Mouse (Mus musculus): ENCODE measurements at regions not wholly inside any gene's neighbourhood (a gene's known extent, or its start where the extent isn't known, plus 50 kb on each side); places are given as distances from the start of the nearest gene placed in this dataset.

DNA sequence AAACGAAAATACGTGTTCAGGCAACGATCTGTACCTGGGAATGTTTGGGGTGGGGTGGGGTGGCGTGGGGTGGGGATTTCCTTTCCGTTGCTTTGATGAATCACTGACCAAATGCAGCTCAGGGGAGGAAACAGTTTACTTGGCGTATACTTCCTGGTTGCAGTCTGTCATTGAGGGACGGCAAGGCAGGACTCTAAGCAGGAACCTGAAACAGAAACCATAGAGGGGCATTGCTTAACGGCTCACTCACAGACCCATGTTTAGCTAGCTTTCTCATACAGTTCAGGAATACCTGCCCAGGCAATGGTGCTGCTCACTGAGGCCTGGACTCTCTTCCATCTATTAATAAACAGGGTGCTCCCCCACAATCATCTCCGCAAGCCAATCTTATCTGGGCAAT is 55.1 kb upstream of the Smox start:
- WGBS = 79% methylated on average over 9 of the region's 9 CpGs
- H3K9me3 ChIP-seq = no peaks in the 10 kb centered on the region
- no peak for ATAC-seq (ENCODE audit: insufficient number of reproducible peaks, insufficient read depth, low FRiP score, low TSS enrichment, low read depth)
- no peak overlapping the region for H3K4me2 ChIP-seq
- no peaks in the 10 kb centered on the region for H3K36me3 ChIP-seq
- no peak overlapping the region for H3K9ac ChIP-seq (replicated peaks)
- no peak overlapping the region for H3K27ac ChIP-seq
- H3K4me3 ChIP-seq (replicated peaks) = no peak overlapping the region
- H3K4me1 ChIP-seq (replicated peaks) = no peaks in the 10 kb centered on the region
- H3K27me3 ChIP-seq = no peaks in the 10 kb centered on the region

DNA sequence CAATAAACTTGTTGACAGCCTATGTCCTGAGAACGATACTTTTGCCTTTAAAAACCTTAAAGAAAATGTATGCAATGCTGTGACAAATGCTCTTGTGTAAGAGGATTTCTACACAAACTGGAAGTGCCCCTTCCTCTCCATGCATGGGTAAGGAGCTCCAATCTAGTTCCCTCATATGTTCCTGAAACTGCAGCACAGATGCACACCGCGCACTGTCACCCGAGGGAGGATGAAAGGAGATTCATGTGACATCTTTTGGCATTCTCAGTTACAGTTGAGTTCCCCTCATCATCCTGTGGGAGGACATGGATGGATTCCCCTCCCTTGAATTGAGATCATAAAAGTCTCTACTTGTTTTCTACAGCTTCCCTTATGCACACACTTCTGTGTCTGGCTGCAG is 60.8 kb upstream of the Smox start:
- no peak overlapping the region for H3K4me3 ChIP-seq (replicated peaks)
- no peak for ATAC-seq (ENCODE audit: insufficient number of reproducible peaks, insufficient read depth, low FRiP score, low TSS enrichment, low read depth)
- H3K4me1 ChIP-seq (replicated peaks) = peaks cover 7% of the 10 kb centered on the region
- H3K36me3 ChIP-seq = no peaks in the 10 kb centered on the region
- no peak overlapping the region for H3K27ac ChIP-seq
- H3K4me2 ChIP-seq = no peak overlapping the region
- H3K9ac ChIP-seq (replicated peaks) = no peak overlapping the region
- H3K9me3 ChIP-seq = no peaks in the 10 kb centered on the region
- H3K27me3 ChIP-seq = no peaks in the 10 kb centered on the region
- WGBS = 92% methylated on average over 4 of the region's 4 CpGs

DNA sequence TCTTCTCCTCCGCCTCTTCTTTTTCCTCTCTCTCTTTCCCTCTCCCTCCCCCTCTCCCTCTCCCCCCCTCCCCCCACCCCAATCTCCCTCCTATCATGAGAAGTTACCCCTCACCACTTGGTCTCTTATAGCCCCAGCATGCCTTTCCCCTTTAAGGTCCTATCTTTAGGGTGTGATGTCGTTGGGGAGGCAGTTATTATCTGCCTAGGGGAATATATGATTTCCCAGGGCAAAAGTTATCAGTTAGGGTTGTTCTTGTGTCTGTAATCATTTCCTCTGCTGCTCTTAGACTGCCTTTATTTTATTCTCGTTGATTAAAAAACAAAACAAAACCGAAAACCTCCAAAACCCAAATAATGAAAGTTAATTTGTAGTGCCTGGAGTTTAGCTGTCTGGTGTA is 63.2 kb upstream of the Smox start:
- Histone ChIP-seq H3K27me3 (no peaks in the 10 kb centered on the region), H3K4me2 (no peak overlapping the region), H3K27ac (no peak overlapping the region), H3K9me3 (no peaks in the 10 kb centered on the region), H3K9ac (replicated peaks) (no peak overlapping the region), H3K4me1 (replicated peaks) (peaks cover 10% of the 10 kb centered on the region), H3K36me3 (no peaks in the 10 kb centered on the region), H3K4me3 (replicated peaks) (no peak overlapping the region)
- WGBS = 71% methylated on average over 4 of the region's 4 CpGs
- no peak for ATAC-seq (ENCODE audit: insufficient number of reproducible peaks, insufficient read depth, low FRiP score, low TSS enrichment, low read depth)

DNA sequence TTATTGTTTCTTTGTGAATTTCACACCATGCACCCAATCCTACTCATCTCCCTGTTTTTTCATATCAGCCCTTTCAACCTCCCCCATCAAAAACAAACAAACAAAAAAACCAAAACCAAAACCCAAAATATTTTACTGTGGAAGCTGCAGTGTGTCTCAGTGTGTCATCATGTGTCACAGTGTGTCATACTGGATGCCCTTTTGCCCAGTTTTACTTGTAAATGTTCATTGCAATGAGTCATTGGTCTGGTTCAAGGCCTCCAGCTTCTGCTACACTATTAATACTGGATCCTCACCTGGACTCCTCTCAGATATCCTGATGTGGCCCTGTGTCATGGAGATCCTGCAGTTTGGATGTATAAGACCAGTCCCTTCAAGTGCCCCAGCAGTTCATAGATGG is 64.4 kb upstream of the Smox start:
- ATAC-seq (ENCODE audit: insufficient number of reproducible peaks, insufficient read depth, low FRiP score, low TSS enrichment, low read depth) = no peak
- Histone ChIP-seq H3K9ac (replicated peaks) (no peak overlapping the region), H3K4me3 (replicated peaks) (no peak overlapping the region), H3K9me3 (no peaks in the 10 kb centered on the region), H3K36me3 (no peaks in the 10 kb centered on the region), H3K27me3 (no peaks in the 10 kb centered on the region), H3K4me1 (replicated peaks) (peaks cover 10% of the 10 kb centered on the region), H3K4me2 (no peak overlapping the region), H3K27ac (no peak overlapping the region)

DNA sequence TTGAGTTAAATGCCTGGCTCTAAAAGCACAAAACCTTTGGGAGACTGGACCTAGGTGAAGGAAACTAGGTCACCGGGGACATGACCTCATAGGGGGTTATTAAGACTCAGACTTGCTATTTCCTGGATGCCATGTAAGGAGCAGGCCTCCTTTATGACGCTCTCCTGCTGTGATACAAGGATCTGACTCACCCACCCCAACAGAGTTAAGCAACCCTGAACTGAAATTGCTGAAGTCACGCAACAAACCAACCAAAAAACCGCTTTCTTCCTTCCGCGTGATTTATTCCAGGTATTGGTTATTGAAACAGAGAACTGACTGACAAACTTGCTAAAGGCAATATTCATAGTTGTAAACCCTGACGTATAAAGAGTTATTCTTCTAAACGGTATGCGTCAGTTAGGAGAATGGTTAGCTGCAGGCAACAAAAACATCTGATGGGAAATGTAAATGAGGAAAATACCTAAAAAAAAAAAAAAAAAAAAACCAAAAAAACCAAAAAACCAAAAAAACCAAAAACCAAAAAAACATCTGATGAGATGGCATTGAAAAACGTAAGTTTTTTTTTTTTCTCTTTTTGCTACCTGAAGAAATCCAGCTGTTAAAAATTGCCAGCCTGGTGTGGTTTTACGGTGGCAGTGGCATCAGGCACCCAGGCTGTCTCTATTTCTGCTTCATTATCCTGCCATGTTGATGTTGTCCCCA is 67.5 kb upstream of the Smox start:
- Histone ChIP-seq H3K27me3 (no peaks in the 10 kb centered on the region), H3K4me3 (replicated peaks) (no peak overlapping the region), H3K9ac (replicated peaks) (no peak overlapping the region), H3K27ac (no peak overlapping the region), H3K4me1 (replicated peaks) (peaks cover 4% of the 10 kb centered on the region), H3K36me3 (no peaks in the 10 kb centered on the region), H3K9me3 (no peaks in the 10 kb centered on the region), H3K4me2 (no peak overlapping the region)
- WGBS = 55% methylated on average over 11 of the region's 11 CpGs
- ATAC-seq (ENCODE audit: insufficient number of reproducible peaks, insufficient read depth, low FRiP score, low TSS enrichment, low read depth) = no peak

DNA sequence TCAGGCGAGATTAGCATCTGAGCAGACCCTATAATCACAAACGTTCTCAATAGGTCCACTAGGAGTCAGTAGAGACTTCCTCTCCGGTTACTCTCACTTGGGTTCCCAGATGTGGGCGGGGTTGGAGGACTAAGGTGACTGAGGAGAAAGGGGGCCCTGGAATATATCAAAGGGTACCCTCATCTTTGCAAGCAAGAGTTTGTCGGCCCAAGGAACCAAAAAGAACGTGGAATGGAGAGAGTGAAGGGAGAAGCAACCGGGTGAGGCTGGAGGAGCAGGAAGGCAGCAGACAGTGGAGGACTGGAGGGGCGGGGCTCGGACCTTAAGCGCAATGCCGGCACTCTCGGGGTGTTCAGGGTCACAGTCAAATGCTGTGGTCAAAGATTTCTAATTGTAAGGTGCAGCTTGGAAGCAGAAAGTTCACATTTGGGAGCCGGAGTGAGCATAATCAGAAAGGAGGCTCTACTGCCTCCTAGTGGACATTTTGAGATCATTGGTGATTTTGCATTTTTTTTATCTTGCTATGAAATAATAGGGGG is 68.3 kb upstream of the Smox start:
- no peaks in the 10 kb centered on the region for H3K27me3 ChIP-seq
- H3K4me3 ChIP-seq (replicated peaks) = peak overlapping the region; percentile 46
- peak overlapping the region; percentile 44 for H3K9ac ChIP-seq (replicated peaks)
- peak overlapping the region; percentile 77 for H3K4me2 ChIP-seq
- no peaks in the 10 kb centered on the region for H3K9me3 ChIP-seq
- peak overlapping the region; percentile 75 for H3K27ac ChIP-seq
- peaks cover 4% of the 10 kb centered on the region; the same call in 1 of the 2 replicates for H3K4me1 ChIP-seq (replicated peaks)
- peak; percentile 89; the same call in 1 of the 2 replicates for ATAC-seq (ENCODE audit: insufficient number of reproducible peaks, insufficient read depth, low FRiP score, low TSS enrichment, low read depth)
- under 1% methylated on average over 13 of the region's 13 CpGs for WGBS
- no peaks in the 10 kb centered on the region for H3K36me3 ChIP-seq

DNA sequence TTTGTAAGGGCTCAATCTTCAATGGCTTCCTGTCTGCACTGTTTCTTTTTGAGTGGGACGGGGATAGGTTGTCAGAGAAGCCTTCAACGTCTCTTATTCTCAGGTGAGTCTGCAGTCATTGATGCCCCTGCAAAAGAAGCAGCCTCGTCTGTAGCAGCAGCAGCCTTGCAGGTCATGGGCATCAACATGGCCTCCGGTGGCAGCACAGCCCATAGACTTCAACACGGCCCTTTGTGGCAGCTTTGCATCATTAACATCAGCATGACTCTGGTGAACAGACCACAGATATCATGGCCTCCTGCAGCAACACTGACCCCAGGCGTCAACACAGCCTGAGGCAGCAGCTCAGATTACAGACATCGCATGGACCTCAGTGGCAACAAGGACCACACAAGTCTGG is 65.4 kb upstream of the Rnf24 start:
- H3K4me3 ChIP-seq (replicated peaks) = no peak overlapping the region
- no peaks in the 10 kb centered on the region for H3K9me3 ChIP-seq
- H3K36me3 ChIP-seq = no peaks in the 10 kb centered on the region
- no peaks in the 10 kb centered on the region for H3K4me1 ChIP-seq (replicated peaks)
- H3K27me3 ChIP-seq = no peaks in the 10 kb centered on the region
- H3K4me2 ChIP-seq = no peak overlapping the region
- no peak overlapping the region for H3K9ac ChIP-seq (replicated peaks)
- no peak overlapping the region for H3K27ac ChIP-seq
- WGBS = 62% methylated on average over 7 of the region's 7 CpGs
- ATAC-seq (ENCODE audit: insufficient number of reproducible peaks, insufficient read depth, low FRiP score, low TSS enrichment, low read depth) = no peak

DNA sequence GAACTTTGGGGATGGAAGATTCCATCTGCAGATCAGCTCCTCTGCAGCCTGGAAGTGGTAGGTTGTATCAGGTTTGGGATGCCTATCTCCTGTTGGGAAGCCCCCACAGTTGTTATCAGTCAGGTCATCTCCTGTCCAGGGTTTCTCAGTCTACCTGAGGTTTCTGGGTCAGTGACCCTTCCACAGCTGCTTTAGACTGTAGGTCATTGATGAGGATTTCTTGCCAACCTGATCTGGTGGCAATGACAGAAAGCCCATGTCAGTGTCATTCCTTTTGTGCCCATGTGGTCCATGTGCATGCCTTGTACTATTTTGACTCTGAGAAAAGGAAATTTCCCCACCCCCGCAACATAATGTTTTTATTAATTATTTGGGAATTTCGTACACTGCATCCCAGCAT is 64.8 kb upstream of the Rnf24 start:
- H3K27ac ChIP-seq = no peak overlapping the region
- 82% methylated on average over 2 of the region's 2 CpGs for WGBS
- H3K9ac ChIP-seq (replicated peaks) = no peak overlapping the region
- no peaks in the 10 kb centered on the region for H3K27me3 ChIP-seq
- no peaks in the 10 kb centered on the region for H3K36me3 ChIP-seq
- no peak for ATAC-seq (ENCODE audit: insufficient number of reproducible peaks, insufficient read depth, low FRiP score, low TSS enrichment, low read depth)
- H3K4me2 ChIP-seq = no peak overlapping the region
- no peak overlapping the region for H3K4me3 ChIP-seq (replicated peaks)
- no peaks in the 10 kb centered on the region for H3K9me3 ChIP-seq
- H3K4me1 ChIP-seq (replicated peaks) = no peaks in the 10 kb centered on the region

DNA sequence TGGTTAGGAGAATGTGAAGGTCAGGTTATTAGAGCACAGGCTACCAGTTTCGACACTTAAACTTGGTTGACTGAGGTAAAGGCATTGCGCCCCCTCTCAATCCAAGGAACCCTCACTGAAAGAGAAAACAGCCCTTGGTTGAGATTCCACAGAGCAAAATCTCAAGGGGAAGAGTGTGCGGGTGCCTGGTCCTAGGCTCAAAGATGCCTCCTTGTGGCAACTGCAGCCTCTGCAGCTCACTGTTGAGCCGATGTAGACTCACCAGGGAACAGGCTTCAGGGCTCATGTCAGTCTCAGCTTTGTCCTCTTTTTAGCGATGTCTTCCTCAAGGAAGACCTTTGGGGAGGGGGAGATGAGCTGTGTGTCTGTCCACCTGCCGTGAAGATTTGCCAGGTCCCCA is 63.8 kb upstream of the Rnf24 start:
- no peaks in the 10 kb centered on the region for H3K9me3 ChIP-seq
- no peaks in the 10 kb centered on the region for H3K36me3 ChIP-seq
- no peaks in the 10 kb centered on the region for H3K27me3 ChIP-seq
- no peak overlapping the region for H3K27ac ChIP-seq
- no peak overlapping the region for H3K9ac ChIP-seq (replicated peaks)
- no peak overlapping the region for H3K4me2 ChIP-seq
- WGBS = 42% methylated on average over 6 of the region's 6 CpGs
- H3K4me1 ChIP-seq (replicated peaks) = no peaks in the 10 kb centered on the region
- H3K4me3 ChIP-seq (replicated peaks) = no peak overlapping the region
- no peak for ATAC-seq (ENCODE audit: insufficient number of reproducible peaks, insufficient read depth, low FRiP score, low TSS enrichment, low read depth)

DNA sequence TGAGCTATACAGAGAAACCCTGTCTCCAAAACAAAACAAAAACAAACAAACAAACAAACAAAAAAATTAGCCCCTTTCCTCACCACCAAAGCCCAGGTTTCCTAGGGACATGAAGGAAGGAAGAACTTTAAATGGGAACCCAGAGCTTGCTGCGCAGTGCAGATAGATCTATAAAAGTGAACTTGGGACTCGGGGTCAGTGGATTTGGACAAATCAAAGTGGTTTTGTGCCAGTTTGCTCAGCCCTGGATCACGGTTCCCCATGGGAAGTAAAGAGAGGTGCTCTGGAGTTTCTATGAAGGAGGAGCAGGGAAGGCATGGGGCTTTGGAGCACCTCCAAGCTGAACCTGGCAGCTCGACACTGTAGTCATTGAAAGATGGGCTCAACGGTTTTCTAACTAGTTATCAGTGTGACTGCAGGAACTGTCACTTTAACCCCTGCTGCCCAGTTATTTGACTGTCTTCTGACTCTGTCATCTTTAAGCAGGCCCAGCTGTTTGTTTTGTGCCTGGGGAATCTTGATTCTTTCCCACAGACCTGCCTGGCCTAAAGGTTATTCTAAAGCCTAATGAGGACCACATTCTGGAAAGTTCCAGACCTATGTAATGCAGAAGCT is 58.3 kb upstream of the Rnf24 start:
- H3K27ac ChIP-seq = no peak overlapping the region
- H3K4me3 ChIP-seq (replicated peaks) = no peak overlapping the region
- H3K36me3 ChIP-seq = no peaks in the 10 kb centered on the region
- no peak for ATAC-seq (ENCODE audit: insufficient number of reproducible peaks, insufficient read depth, low FRiP score, low TSS enrichment, low read depth)
- H3K4me1 ChIP-seq (replicated peaks) = peaks cover 9% of the 10 kb centered on the region; the same call in 1 of the 2 replicates
- H3K9me3 ChIP-seq = no peaks in the 10 kb centered on the region
- no peak overlapping the region for H3K9ac ChIP-seq (replicated peaks)
- WGBS = 75% methylated on average over 5 of the region's 5 CpGs
- H3K4me2 ChIP-seq = no peak overlapping the region
- H3K27me3 ChIP-seq = no peaks in the 10 kb centered on the region

DNA sequence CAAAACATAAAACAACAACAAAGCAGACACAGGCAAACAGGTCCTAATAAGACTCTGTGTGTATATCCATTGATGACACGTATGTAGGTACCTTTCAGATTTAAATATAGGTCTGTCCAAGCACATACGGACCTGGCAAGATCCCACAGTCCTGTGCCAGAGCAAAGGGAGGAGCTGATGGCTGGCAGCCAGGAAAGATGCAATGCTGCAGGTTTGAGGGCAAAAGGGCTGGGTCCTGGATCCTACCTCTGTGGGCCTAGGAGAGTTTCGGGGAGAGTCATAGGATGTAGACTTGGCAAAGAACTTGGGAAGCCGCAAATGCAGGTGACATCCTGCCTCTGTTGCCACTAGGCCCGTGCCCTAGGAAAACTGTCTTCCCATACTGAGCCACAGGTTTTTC is 54.6 kb upstream of the Rnf24 start:
- ATAC-seq (ENCODE audit: insufficient number of reproducible peaks, insufficient read depth, low FRiP score, low TSS enrichment, low read depth) = no peak
- no peak overlapping the region for H3K9ac ChIP-seq (replicated peaks)
- H3K36me3 ChIP-seq = no peaks in the 10 kb centered on the region
- no peak overlapping the region for H3K4me3 ChIP-seq (replicated peaks)
- H3K27ac ChIP-seq = no peak overlapping the region
- WGBS = 81% methylated on average over 5 of the region's 5 CpGs
- no peak overlapping the region for H3K4me2 ChIP-seq
- peaks cover 16% of the 10 kb centered on the region for H3K4me1 ChIP-seq (replicated peaks)
- H3K27me3 ChIP-seq = no peaks in the 10 kb centered on the region
- no peaks in the 10 kb centered on the region for H3K9me3 ChIP-seq

DNA sequence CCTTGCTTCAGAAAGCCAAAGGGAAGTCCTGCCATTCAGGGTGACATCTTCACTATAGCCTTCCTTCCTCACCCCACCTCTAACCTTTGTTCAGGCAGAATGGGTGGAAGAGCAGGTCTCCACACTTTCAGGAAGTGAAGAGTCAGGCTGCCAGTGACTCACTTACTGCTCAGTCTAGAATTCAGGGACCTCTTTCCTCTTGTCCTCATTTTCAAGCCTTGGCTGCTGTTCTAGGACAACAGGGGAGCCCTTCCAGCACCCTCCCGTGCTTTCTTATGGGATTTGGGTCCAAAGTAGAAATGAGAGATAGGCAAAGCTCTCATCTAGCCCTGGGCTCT is 51.5 kb upstream of the Rnf24 start:
- Histone ChIP-seq H3K36me3 (no peaks in the 10 kb centered on the region), H3K27ac (no peak overlapping the region), H3K9me3 (no peaks in the 10 kb centered on the region), H3K4me2 (no peak overlapping the region), H3K4me3 (replicated peaks) (no peak overlapping the region), H3K4me1 (replicated peaks) (peaks cover 33% of the 10 kb centered on the region), H3K27me3 (no peaks in the 10 kb centered on the region), H3K9ac (replicated peaks) (no peak overlapping the region)
- no peak for ATAC-seq (ENCODE audit: insufficient number of reproducible peaks, insufficient read depth, low FRiP score, low TSS enrichment, low read depth)
- 83% methylated on average over 1 of the region's 1 CpGs for WGBS
